Mouse (Mus musculus) midbrain, embryonic 14.5 days (tissue): ENCODE data around the gene Kcnk2. TPM values are rescaled to one million over a fixed set of nuclear protein-coding genes. Genes with fewer than 3 reads are reported as not detected.

Source experiments
- microRNA-seq: library from miRNA; unstranded; fragments of <30 nt; microRNA quantifications from one replicate; pipeline ENCODE4, GENCODE M21; 2016
- polyA plus RNA-seq: library from polyadenylated mRNA; unstranded; fragments of >200 nt; fragmentation: Nextera tagmentation; extraction: Ambion mirVana; gene quantifications from 2 replicates; pipeline ENCODE4 v1.2.1, GENCODE M21; 2014

Kcnk2 gene
- polyA plus RNA-seq, 1 experiment from 2014 or later = 23.8 TPM

Small RNAs within 50 kb of the gene (microRNA-seq; reads per million reads assigned to microRNA genes)
- not detected for gene Gm24092
